Mouse (Mus musculus): ENCODE results near the gene Zfp275. TPM values are rescaled to one million over a fixed set of nuclear protein-coding genes. Genes with fewer than 3 reads are reported as not detected.
"Not testable (repeated sequence)": the region's sequence is repeated elsewhere in the genome, so short reads cannot be mapped to it uniquely, and the experiment has no call there.

Zfp275 gene
- polyA plus RNA-seq, 1 experiment: 3.4 TPM

GRCm38 (mm10) chrX:73384924-73385323, 42.5 kb downstream of the Zfp275 start:
- H3K27ac ChIP-seq (ENCODE audit: control insufficient read depth, insufficient read depth, low read depth, low read length, poor library complexity): no peak overlapping the region
- no peak overlapping the region for H3K4me3 ChIP-seq (replicated peaks; ENCODE audit: control insufficient read depth, low read depth, low read length)
- 27% methylated on average over 1 of the region's 1 CpGs for WGBS
- TF ChIP-seq CTCF (IDR thresholded peaks at IDR 0.05; ENCODE audit: control insufficient read depth, insufficient read depth, low read length) (no peak), POLR2A (IDR thresholded peaks at IDR 0.05; ENCODE audit: borderline replicate concordance, control insufficient read depth, low read depth, low read length) (no peak)
- no peaks in the 10 kb centered on the region for H3K4me1 ChIP-seq (ENCODE audit: control insufficient read depth, insufficient read depth, low read length)

- Histone ChIP-seq H3K4me1 (ENCODE audit: control insufficient read depth, insufficient read depth, low read length) (no peaks in the 10 kb centered on the region), H3K27ac (ENCODE audit: control insufficient read depth, insufficient read depth, low read depth, low read length, poor library complexity) (no peak overlapping the region), H3K4me3 (replicated peaks; ENCODE audit: control insufficient read depth, low read depth, low read length) (no peak overlapping the region)
- WGBS: 72% methylated on average over 4 of the region's 4 CpGs
- TF ChIP-seq POLR2A (IDR thresholded peaks at IDR 0.05; ENCODE audit: borderline replicate concordance, control insufficient read depth, low read depth, low read length) (no peak), CTCF (IDR thresholded peaks at IDR 0.05; ENCODE audit: control insufficient read depth, insufficient read depth, low read length) (no peak)
Observed at GRCm38 (mm10) chrX:73391481-73391880, 49.1 kb downstream of the Zfp275 start.

- TF ChIP-seq POLR2A (IDR thresholded peaks at IDR 0.05; ENCODE audit: borderline replicate concordance, control insufficient read depth, low read depth, low read length) (no peak), CTCF (IDR thresholded peaks at IDR 0.05; ENCODE audit: control insufficient read depth, insufficient read depth, low read length) (no peak)
- Histone ChIP-seq H3K4me3 (replicated peaks; ENCODE audit: control insufficient read depth, low read depth, low read length) (no peak overlapping the region), H3K4me1 (ENCODE audit: control insufficient read depth, insufficient read depth, low read length) (no peaks in the 10 kb centered on the region), H3K27ac (ENCODE audit: control insufficient read depth, insufficient read depth, low read depth, low read length, poor library complexity) (no peak overlapping the region)
- WGBS: 88% methylated on average over 1 of the region's 1 CpGs
Observed at GRCm38 (mm10) chrX:73396446-73396845, 54.0 kb downstream of the Zfp275 start.

- H3K4me1 ChIP-seq (ENCODE audit: control insufficient read depth, insufficient read depth, low read length); H3K27ac ChIP-seq (ENCODE audit: control insufficient read depth, insufficient read depth, low read depth, low read length, poor library complexity); H3K4me3 ChIP-seq (replicated peaks; ENCODE audit: control insufficient read depth, low read depth, low read length): not testable (repeated sequence)
- 87% methylated on average over 2 of the region's 2 CpGs for WGBS
Observed at GRCm38 (mm10) chrX:73398636-73399035, 56.2 kb downstream of the Zfp275 start, which contains the start of gene Gm18336. TSS of gene Gm18336 (minus strand) at chrX:73398736.

- TF ChIP-seq CTCF (IDR thresholded peaks at IDR 0.05; ENCODE audit: control insufficient read depth, insufficient read depth, low read length): no peak
- TF ChIP-seq POLR2A (IDR thresholded peaks at IDR 0.05; ENCODE audit: borderline replicate concordance, control insufficient read depth, low read depth, low read length): no peak
- 89% methylated on average over 20 of the region's 20 CpGs for WGBS
- Histone ChIP-seq H3K27ac (ENCODE audit: control insufficient read depth, insufficient read depth, low read depth, low read length, poor library complexity) (no peak overlapping the region), H3K4me3 (replicated peaks; ENCODE audit: control insufficient read depth, low read depth, low read length) (no peak overlapping the region), H3K4me1 (ENCODE audit: control insufficient read depth, insufficient read depth, low read length) (no peaks in the 10 kb centered on the region)
Observed at GRCm38 (mm10) chrX:73400951-73401350, 58.5 kb downstream of the Zfp275 start.

GRCm38 (mm10) chrX:73401616-73402015, 59.2 kb downstream of the Zfp275 start:
- TF ChIP-seq POLR2A (IDR thresholded peaks at IDR 0.05; ENCODE audit: borderline replicate concordance, control insufficient read depth, low read depth, low read length) (no peak), CTCF (IDR thresholded peaks at IDR 0.05; ENCODE audit: control insufficient read depth, insufficient read depth, low read length) (no peak)
- H3K4me1 ChIP-seq (ENCODE audit: control insufficient read depth, insufficient read depth, low read length): no peaks in the 10 kb centered on the region
- H3K27ac ChIP-seq (ENCODE audit: control insufficient read depth, insufficient read depth, low read depth, low read length, poor library complexity): no peak overlapping the region
- no peak overlapping the region for H3K4me3 ChIP-seq (replicated peaks; ENCODE audit: control insufficient read depth, low read depth, low read length)
- 87% methylated on average over 12 of the region's 12 CpGs for WGBS

Other genes with a start within 250 kb of the Zfp275 start
- gene Xlr3a, start 245.5 kb upstream of the Zfp275 start, polyA plus RNA-seq (2011; ENCODE audit: insufficient read depth, insufficient read length, low replicate concordance, missing spikeins): 3.3 TPM in 1 of 2 replicates, not detected in the other
- not detected in 2 replicates for gene Gm14685, start 225.6 kb upstream of the Zfp275 start, polyA plus RNA-seq (2011; ENCODE audit: insufficient read depth, insufficient read length, low replicate concordance, missing spikeins)
- gene Xlr5b, start 193.8 kb upstream of the Zfp275 start, polyA plus RNA-seq (2011; ENCODE audit: insufficient read depth, insufficient read length, low replicate concordance, missing spikeins): not detected in 2 replicates
- not detected in 2 replicates for gene DXBay18, start 193.2 kb upstream of the Zfp275 start, polyA plus RNA-seq (2011; ENCODE audit: insufficient read depth, insufficient read length, low replicate concordance, missing spikeins)
- gene Spin2d, start 165.6 kb upstream of the Zfp275 start, polyA plus RNA-seq (2011; ENCODE audit: insufficient read depth, insufficient read length, low replicate concordance, missing spikeins): not detected in 2 replicates
- gene Xlr3b, start 150.4 kb upstream of the Zfp275 start, polyA plus RNA-seq (2011; ENCODE audit: insufficient read depth, insufficient read length, low replicate concordance, missing spikeins): 5.4 TPM in 1 of 2 replicates, not detected in the other
- 3.9 and 26.1 TPM in 2 replicates for gene Xlr4b, start 128.3 kb upstream of the Zfp275 start, polyA plus RNA-seq (2011; ENCODE audit: insufficient read depth, insufficient read length, low replicate concordance, missing spikeins)
- gene F8a, start 114.3 kb upstream of the Zfp275 start, polyA plus RNA-seq (2011; ENCODE audit: insufficient read depth, insufficient read length, low replicate concordance, missing spikeins): 1.4 and 2.0 TPM in 2 replicates
- 4.2 TPM in 1 of 2 replicates, not detected in the other for gene Xlr4c, start 99.5 kb upstream of the Zfp275 start, polyA plus RNA-seq (2011; ENCODE audit: insufficient read depth, insufficient read length, low replicate concordance, missing spikeins)
- 0.88 TPM in 1 of 2 replicates, not detected in the other for gene Xlr3c, start 77.2 kb upstream of the Zfp275 start, polyA plus RNA-seq (2011; ENCODE audit: insufficient read depth, insufficient read length, low replicate concordance, missing spikeins)
- not detected in 2 replicates for gene Xlr5a, start 49.6 kb upstream of the Zfp275 start, polyA plus RNA-seq (2011; ENCODE audit: insufficient read depth, insufficient read length, low replicate concordance, missing spikeins)
- gene Xlr5c, start 49.6 kb upstream of the Zfp275 start, polyA plus RNA-seq (2011; ENCODE audit: insufficient read depth, insufficient read length, low replicate concordance, missing spikeins): not detected in 2 replicates
- not detected in 2 replicates for gene Gm45015, start 5.8 kb upstream of the Zfp275 start, polyA plus RNA-seq (2011; ENCODE audit: insufficient read depth, insufficient read length, low replicate concordance, missing spikeins)
- not detected in 2 replicates for gene Gm18336, start 56.1 kb downstream of the Zfp275 start, polyA plus RNA-seq (2011; ENCODE audit: insufficient read depth, insufficient read length, low replicate concordance, missing spikeins)
- gene Zfp92, start 68.5 kb downstream of the Zfp275 start, polyA plus RNA-seq (2011; ENCODE audit: insufficient read depth, insufficient read length, low replicate concordance, missing spikeins): not detected in 2 replicates
- not detected in 2 replicates for gene Trex2, start 92.7 kb downstream of the Zfp275 start, polyA plus RNA-seq (2011; ENCODE audit: insufficient read depth, insufficient read length, low replicate concordance, missing spikeins)
- 31.7 and 52.9 TPM in 2 replicates for gene Haus7, start 116.4 kb downstream of the Zfp275 start, polyA plus RNA-seq (2011; ENCODE audit: insufficient read depth, insufficient read length, low replicate concordance, missing spikeins)
- gene Bgn, start 141.0 kb downstream of the Zfp275 start, polyA plus RNA-seq (2011; ENCODE audit: insufficient read depth, insufficient read length, low replicate concordance, missing spikeins): 53.3 and 140 TPM in 2 replicates
- not detected in 2 replicates for gene Atp2b3, start 160.5 kb downstream of the Zfp275 start, polyA plus RNA-seq (2011; ENCODE audit: insufficient read depth, insufficient read length, low replicate concordance, missing spikeins)

All from bone marrow, adult 2 months (tissue).